Mouse (Mus musculus) lung, postnatal 0 days (tissue): ENCODE data around the gene Cct8. TPM values are rescaled to one million over a fixed set of nuclear protein-coding genes. Genes with fewer than 3 reads are reported as not detected.
"Not testable (repeated sequence)": the region's sequence is repeated elsewhere in the genome, so short reads cannot be mapped to it uniquely, and the experiment has no call there.

ENCODE experiments used
- ATAC-seq: fragments of 200-750 bp; cut with Nextera tagmentation; 2 replicates; pipeline ENCODE4 v1.8.0; 2017; ENCODE audit warnings: moderate library complexity
- DNase-seq: peaks from one replicate; pipeline ENCODE4 v3.0.0-alpha.2; 2016; ENCODE audit warnings: low spot score
- H3K27ac ChIP-seq: fragments of 300-500 bp; sonication (generic); 2 replicates; pipeline ENCODE4 v1.5.1; 2014; ENCODE audit warnings: antibody characterized with exemption, mild to moderate bottlenecking, low read length, mixed read lengths
- H3K27me3 ChIP-seq: fragments of 300-500 bp; sonication (generic); replicated peaks from 2 replicates; pipeline ENCODE4 v1.6.1; 2014; ENCODE audit warnings: low read length, mixed read lengths; ENCODE audit not compliant: insufficient read depth
- H3K36me3 ChIP-seq: fragments of 300-500 bp; sonication (generic); 2 replicates; pipeline ENCODE4 v1.6.1; 2014; ENCODE audit warnings: low read length, mixed read lengths; ENCODE audit not compliant: insufficient read depth
- H3K4me1 ChIP-seq: fragments of 300-500 bp; sonication (generic); 2 replicates; pipeline ENCODE4 v1.6.1; 2014; ENCODE audit warnings: antibody characterized with exemption, low read depth, low read length, mixed read lengths; ENCODE audit not compliant: insufficient read depth
- H3K4me2 ChIP-seq: fragments of 300-500 bp; sonication (generic); replicated peaks from 2 replicates; pipeline ENCODE4 v1.6.1; 2014; ENCODE audit warnings: low read depth, mild to moderate bottlenecking, low read length, moderate library complexity, mixed read lengths
- H3K4me3 ChIP-seq: fragments of 300-500 bp; sonication (generic); 2 replicates; pipeline ENCODE4 v1.5.1; 2014; ENCODE audit warnings: low read depth, low read length
- H3K9ac ChIP-seq: fragments of 300-500 bp; sonication (generic); replicated peaks from 2 replicates; pipeline ENCODE4 v1.6.1; 2014; ENCODE audit warnings: low read depth, mild to moderate bottlenecking
- H3K9me3 ChIP-seq: fragments of 300-500 bp; sonication (generic); 2 replicates; pipeline ENCODE4 v1.6.1; 2016; ENCODE audit warnings: low read length, mixed read lengths
- CTCF ChIP-seq: IDR thresholded peaks from 2 replicates; pipeline ENCODE4 v1.5.1; 2016; ENCODE audit warnings: antibody characterized with exemption, mild to moderate bottlenecking
- EP300 ChIP-seq: IDR thresholded peaks from 2 replicates; pipeline ENCODE4 v1.6.1; 2016; ENCODE audit warnings: antibody characterized with exemption, mild to moderate bottlenecking, control low read depth
- WGBS: fragments of 180-500 bp; shearing (Covaris S2); extraction: QIAGEN DNeasy Blood & Tissue Kit; methylation state at CpG from one replicate; pipeline ENCODE4 v1.1.7; 2014; 5-methylcytosine and 5-hydroxymethylcytosine counted together
- polyA plus RNA-seq: library from polyadenylated mRNA; unstranded; fragments of >200 nt; fragmentation: Nextera tagmentation; extraction: Ambion mirVana; gene quantifications from 2 replicates; pipeline ENCODE4 v1.2.1, GENCODE M21; 2015

Cct8 gene
- polyA plus RNA-seq, 1 experiment from 2014 or later: 141 TPM

GRCm38 (mm10) chr16:87501304-87502078 is 5.8 kb upstream of the Cct8 start:
- Histone ChIP-seq H3K36me3 (no peaks in the 10 kb centered on the region), H3K9me3 (no peaks in the 10 kb centered on the region), H3K4me1 (no peaks in the 10 kb centered on the region; the same call in 1 of the 2 replicates), H3K4me2 (no peak overlapping the region), H3K27me3 (no peaks in the 10 kb centered on the region), H3K27ac (no peak overlapping the region), H3K4me3 (no peak overlapping the region), H3K9ac (no peak overlapping the region)
- no peak for TF ChIP-seq CTCF
- no peak for TF ChIP-seq EP300
- 30% methylated on average over 13 of the region's 13 CpGs for WGBS
- peak; percentile 55 for DNase-seq
- peak; percentile 81 for ATAC-seq

GRCm38 (mm10) chr16:87499556-87499955 is 3.9 kb upstream of the Cct8 start:
- Histone ChIP-seq H3K4me1 (no peaks in the 10 kb centered on the region; the same call in 1 of the 2 replicates), H3K9ac (no peak overlapping the region), H3K27ac (no peak overlapping the region), H3K27me3 (no peaks in the 10 kb centered on the region), H3K4me2 (no peak overlapping the region), H3K9me3 (no peaks in the 10 kb centered on the region), H3K4me3 (no peak overlapping the region), H3K36me3 (no peaks in the 10 kb centered on the region)
- ATAC-seq: no peak
- WGBS: 79% methylated on average over 6 of the region's 6 CpGs
- TF ChIP-seq CTCF (no peak), EP300 (no peak)
- no peak for DNase-seq

- no peaks in the 10 kb centered on the region for H3K9me3 ChIP-seq
- no peaks in the 10 kb centered on the region; the same call in 1 of the 2 replicates for H3K4me1 ChIP-seq
- no peak overlapping the region for H3K4me3 ChIP-seq
- H3K36me3 ChIP-seq: no peaks in the 10 kb centered on the region
- ATAC-seq (no peak), DNase-seq (no peak)
- H3K4me2 ChIP-seq: no peak overlapping the region
- no peak overlapping the region for H3K27ac ChIP-seq
- H3K9ac ChIP-seq: no peak overlapping the region
- 87% methylated on average over 6 of the region's 6 CpGs for WGBS
- TF ChIP-seq CTCF (no peak), EP300 (no peak)
- H3K27me3 ChIP-seq: no peaks in the 10 kb centered on the region
Measured at GRCm38 (mm10) chr16:87497171-87497570, 1.5 kb upstream of the Cct8 start.

- H3K4me1 ChIP-seq: no peaks in the 10 kb centered on the region; the same call in 1 of the 2 replicates
- 83% methylated on average over 2 of the region's 2 CpGs for WGBS
- no peak overlapping the region for H3K9ac ChIP-seq
- no peaks in the 10 kb centered on the region for H3K9me3 ChIP-seq
- ATAC-seq (no peak), DNase-seq (no peak)
- no peak overlapping the region for H3K4me2 ChIP-seq
- no peaks in the 10 kb centered on the region for H3K27me3 ChIP-seq
- TF ChIP-seq CTCF: no peak
- TF ChIP-seq EP300: no peak
- no peak overlapping the region for H3K27ac ChIP-seq
- H3K4me3 ChIP-seq: no peak overlapping the region
- 0 out of 2 replicates have a peak, but pooled peaks cover 2% of the 10 kb centered on the region for H3K36me3 ChIP-seq
Measured at GRCm38 (mm10) chr16:87496728-87497127, 1.1 kb upstream of the Cct8 start.

GRCm38 (mm10) chr16:87494955-87495655 is 568 bp downstream of the Cct8 start:
- Histone ChIP-seq H3K9ac (peak overlapping the region; percentile 90), H3K4me1 (no peaks in the 10 kb centered on the region), H3K27ac (peak overlapping the region; percentile 87), H3K4me2 (peak overlapping the region; percentile 80), H3K36me3 (peaks cover 11% of the 10 kb centered on the region; the same call in 1 of the 2 replicates), H3K27me3 (no peaks in the 10 kb centered on the region), H3K4me3 (peak overlapping the region; percentile 87), H3K9me3 (no peaks in the 10 kb centered on the region)
- TF ChIP-seq CTCF (no peak), EP300 (no peak)
- DNase-seq: no peak
- peak; percentile 24 for ATAC-seq
- WGBS: under 1% methylated on average over 33 of the region's 39 CpGs

GRCm38 (mm10) chr16:87492191-87492792 is 3.4 kb downstream of the Cct8 start:
- peaks cover 32% of the 10 kb centered on the region; the same call in 1 of the 2 replicates for H3K36me3 ChIP-seq
- WGBS: 93% methylated on average over 12 of the region's 12 CpGs
- H3K27me3 ChIP-seq, H3K9me3 ChIP-seq, H3K27ac ChIP-seq, H3K4me1 ChIP-seq, ATAC-seq, H3K4me2 ChIP-seq, H3K9ac ChIP-seq, DNase-seq, H3K4me3 ChIP-seq: not testable (repeated sequence)
